Mouse (Mus musculus): ENCODE results near the gene Psmb6. TPM values are rescaled to one million over a fixed set of nuclear protein-coding genes. Genes with fewer than 3 reads are reported as not detected.

Psmb6 gene
- polyA plus RNA-seq (2012; rRNA removed): 513 and 515 TPM in 2 replicates

DNA sequence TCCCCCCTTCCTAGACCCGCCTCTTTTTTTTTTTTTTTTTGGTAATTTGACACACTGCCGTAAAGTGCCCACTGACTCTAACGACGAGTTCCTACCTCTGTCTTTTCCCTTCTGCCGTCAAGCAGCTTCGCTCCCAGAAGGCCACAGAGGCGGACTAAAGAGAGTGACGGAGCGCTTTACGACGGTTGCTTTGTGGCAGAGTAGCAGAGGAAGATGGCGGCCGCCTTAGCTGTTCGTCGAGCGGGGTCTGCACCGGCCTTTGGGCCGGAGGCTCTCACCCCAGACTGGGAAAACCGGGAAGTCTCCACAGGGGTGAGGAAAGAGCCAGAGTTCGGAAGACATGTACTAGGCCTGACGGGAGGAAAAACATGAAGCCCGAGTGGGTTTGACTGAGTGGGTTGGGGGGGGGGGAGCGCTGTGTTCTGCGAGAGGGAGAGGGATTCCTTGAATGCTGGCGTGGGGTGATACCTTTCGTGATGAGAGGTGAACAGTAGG is at the start of gene Psmb6:
Gene Psmb6 (plus strand): TSS at position 184 of the 495 bp plus-strand sequence.

DNA sequence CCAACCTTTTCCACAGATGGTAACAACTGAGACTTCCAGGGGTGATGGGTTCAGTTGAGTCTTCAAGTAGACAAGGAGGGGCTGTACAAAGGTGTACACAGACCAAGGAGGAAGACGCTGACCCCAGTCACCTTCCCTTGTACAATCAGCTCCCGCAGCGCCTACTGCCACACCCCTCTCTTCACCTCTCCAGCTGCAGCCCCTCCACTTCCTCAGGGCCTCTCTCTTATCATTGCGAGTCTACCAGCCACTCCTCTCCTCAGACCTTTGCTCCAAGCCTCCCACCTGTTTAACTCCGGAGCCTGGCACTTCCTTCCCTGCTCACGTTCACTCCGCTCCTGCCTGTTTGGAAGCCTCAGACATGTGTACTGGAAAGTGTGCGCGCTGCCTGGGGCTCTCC is 20.2 kb upstream of the Psmb6 start, which contains the start of gene Tm4sf5:
Gene Tm4sf5 (plus strand): TSS at position 275 of the 400 bp plus-strand sequence.

DNA sequence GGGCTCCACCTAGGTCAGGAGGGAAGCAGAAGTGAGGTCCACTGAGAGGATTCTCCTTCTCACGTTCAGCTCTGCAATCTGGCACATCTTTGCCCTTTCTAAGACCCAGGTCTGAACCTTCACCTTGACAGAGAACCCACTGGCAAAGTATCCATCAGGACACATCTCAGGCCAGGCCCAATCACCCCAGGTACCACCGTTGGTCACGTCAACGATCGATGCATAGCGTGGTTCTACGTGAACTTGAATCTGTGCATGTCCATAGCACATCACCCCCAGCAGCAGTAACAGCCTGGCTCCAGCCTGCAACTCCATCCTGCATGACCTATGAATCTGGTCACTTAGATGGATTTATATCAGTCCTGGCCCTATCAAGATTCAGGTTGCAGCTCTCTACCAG is 10.9 kb upstream of the Psmb6 start, which contains the start of gene Vmo1:
Gene Vmo1 (minus strand): TSS at position 329 of the 400 bp plus-strand sequence.

DNA sequence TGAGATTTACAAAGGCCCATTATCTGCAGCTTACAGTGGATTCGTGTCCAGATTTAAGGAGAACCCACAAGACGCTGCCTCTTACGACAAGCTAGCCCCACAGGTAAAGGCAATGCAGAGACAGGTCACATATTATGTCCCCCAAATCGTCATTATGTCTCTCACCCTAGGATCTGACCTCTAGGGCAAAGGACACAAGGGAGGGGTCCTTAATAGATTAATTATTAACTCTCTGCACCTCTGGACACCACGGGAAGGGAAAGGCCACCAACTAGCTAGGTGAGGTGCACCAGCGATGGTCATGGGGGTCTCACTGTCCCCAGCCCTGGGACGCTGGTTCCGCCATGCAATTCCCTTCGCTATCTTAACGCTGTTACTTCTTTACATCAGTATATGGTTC is 6.2 kb upstream of the Psmb6 start, which contains the start of gene Gltpd2:
Gene Gltpd2 (plus strand): TSS at position 274 of the 400 bp plus-strand sequence.

DNA sequence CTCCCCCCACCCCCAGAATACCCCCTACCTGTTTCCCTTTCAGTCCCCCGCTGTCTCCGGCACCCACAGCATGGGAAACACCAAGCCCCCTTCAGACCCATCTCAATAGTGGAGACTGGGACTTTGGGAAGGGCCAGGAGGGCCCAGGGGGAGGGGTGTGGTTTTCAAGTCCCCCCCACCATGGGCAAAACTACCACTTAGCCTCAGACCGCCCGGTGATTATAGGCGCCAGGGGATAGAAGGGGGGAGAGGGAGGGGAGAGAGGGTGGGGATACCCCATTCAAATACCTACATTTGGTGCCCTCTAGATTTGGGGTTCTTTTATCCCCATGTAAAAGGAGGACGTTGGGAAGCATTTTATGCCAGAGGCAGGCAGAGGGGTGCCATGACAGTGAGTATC is 7.7 kb downstream of the Psmb6 start, which contains the start of gene Gm40193:
Gene Gm40193 (minus strand): TSS at position 101 of the 400 bp plus-strand sequence.

DNA sequence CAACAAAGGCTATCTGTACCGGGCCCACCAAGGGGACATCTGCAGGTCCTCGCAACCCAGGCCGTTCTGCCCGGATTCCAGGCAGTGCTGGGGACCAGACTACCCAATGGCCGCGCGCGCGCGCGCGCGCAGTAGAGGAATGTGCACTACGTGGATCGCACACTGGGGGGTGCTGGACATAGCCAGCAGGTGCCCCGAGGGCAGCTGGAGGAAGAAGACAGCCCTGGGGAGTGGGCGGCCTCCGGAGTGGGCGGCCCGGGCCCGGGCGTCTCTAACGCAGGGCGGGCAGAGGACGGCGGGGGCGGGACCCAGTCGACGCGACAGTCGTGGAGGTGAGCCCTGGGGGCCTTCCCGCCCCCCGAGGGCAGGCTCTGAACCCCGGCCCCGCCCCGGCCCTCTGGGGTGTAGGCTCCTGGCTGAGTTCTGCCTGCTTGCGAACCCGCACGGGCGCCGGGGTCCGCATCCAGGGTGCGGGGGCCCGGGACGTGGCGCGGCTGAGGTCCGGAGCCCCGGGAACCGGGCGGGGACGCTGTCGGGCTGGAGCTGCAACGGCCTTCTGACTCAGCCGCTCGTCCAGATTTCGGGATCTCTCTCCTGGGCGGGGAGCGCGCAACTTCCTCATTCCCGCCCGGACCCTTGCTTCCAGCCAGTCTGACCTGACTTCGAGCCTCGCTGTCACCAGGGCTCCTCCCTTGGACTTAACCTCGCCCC is 14.9 kb downstream of the Psmb6 start, which contains the start of gene Pld2:
Gene Pld2 (plus strand): TSS at position 188 of the 711 bp plus-strand sequence.

DNA sequence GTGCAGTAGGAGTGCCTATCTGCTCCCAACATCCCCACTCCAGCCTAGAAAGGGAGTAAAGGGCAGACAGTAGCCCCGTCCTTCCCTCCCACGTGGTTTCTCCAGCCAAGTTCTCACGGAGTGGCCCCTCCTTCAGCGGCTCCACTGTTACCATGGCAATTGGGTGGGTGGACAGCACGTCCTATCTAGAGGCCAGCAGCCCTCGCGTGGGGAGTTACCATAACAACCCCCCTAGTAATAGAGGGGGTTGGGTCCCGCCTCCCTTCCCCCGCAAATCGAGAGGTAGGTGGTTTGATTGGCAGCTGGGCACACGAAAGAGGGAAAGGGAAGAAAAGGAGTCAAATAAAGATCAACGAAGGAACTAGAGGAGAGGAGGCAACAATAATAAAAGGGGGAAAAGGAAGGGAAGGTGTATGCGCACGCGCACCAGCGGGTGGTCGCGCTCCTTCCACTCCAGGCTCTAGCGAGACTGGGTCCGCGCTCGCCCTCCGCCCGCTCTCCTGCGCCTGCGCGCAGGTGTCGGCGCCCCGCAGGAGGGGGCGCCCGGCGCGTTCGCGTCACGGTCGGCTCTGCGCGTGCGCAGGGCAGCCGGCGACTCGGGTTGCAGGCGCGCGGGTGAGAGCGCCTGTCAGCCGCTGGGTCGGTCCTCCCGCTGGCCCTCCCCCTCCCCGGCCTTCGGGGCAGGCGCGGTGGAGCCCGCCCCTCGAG is 37.3 kb downstream of the Psmb6 start, which contains the start of gene Mink1:
Gene Mink1 (plus strand): TSS at position 595 of the 708 bp plus-strand sequence.

Other genes starting within 250 kb of the Psmb6 start
- 0.13 TPM in 1 of 2 replicates, not detected in the other for gene Alox12e, start 202.7 kb upstream of the Psmb6 start, polyA plus RNA-seq (2012; rRNA removed)
- gene Alox15, start 173.3 kb upstream of the Psmb6 start, polyA plus RNA-seq (2012; rRNA removed): 0.07 and 0.18 TPM in 2 replicates
- gene Pelp1, start 115.3 kb upstream of the Psmb6 start, polyA plus RNA-seq (2012; rRNA removed): 32.2 and 32.3 TPM in 2 replicates
- 81.0 and 83.3 TPM in 2 replicates for gene Arrb2, start 92.7 kb upstream of the Psmb6 start, polyA plus RNA-seq (2012; rRNA removed)
- 40.6 and 42.1 TPM in 2 replicates for gene Med11, start 73.4 kb upstream of the Psmb6 start, polyA plus RNA-seq (2012; rRNA removed)
- gene Zmynd15, start 65.9 kb upstream of the Psmb6 start, polyA plus RNA-seq (2012; rRNA removed): 1.5 TPM in 2 replicates
- 3.5 and 5.7 TPM in 2 replicates for gene Cxcl16, start 65.4 kb upstream of the Psmb6 start, polyA plus RNA-seq (2012; rRNA removed)
- gene Tm4sf5, start 20.1 kb upstream of the Psmb6 start, polyA plus RNA-seq (2012; rRNA removed): 1.5 and 1.7 TPM in 2 replicates
- gene Vmo1, start 10.8 kb upstream of the Psmb6 start, polyA plus RNA-seq (2012; rRNA removed): 0.15 and 0.31 TPM in 2 replicates
- gene Gltpd2, start 6.2 kb upstream of the Psmb6 start, polyA plus RNA-seq (2012; rRNA removed): 0.09 TPM in 1 of 2 replicates, not detected in the other
- gene Gm40193, start 7.6 kb downstream of the Psmb6 start, polyA plus RNA-seq (2012; rRNA removed): not detected in 2 replicates
- 16.6 and 22.4 TPM in 2 replicates for gene Pld2, start 14.7 kb downstream of the Psmb6 start, polyA plus RNA-seq (2012; rRNA removed)
- 89.5 and 96.5 TPM in 2 replicates for gene Mink1, start 37.5 kb downstream of the Psmb6 start, polyA plus RNA-seq (2012; rRNA removed)
- not detected in 2 replicates for gene 4930544D05Rik, start 90.5 kb downstream of the Psmb6 start, polyA plus RNA-seq (2012; rRNA removed)
- gene Chrne, start 93.8 kb downstream of the Psmb6 start, polyA plus RNA-seq (2012; rRNA removed): 0.14 and 0.19 TPM in 2 replicates
- gene Gp1ba, start 113.8 kb downstream of the Psmb6 start, polyA plus RNA-seq (2012; rRNA removed): 0.18 and 0.19 TPM in 2 replicates
- gene Rnf167, start 121.9 kb downstream of the Psmb6 start, polyA plus RNA-seq (2012; rRNA removed): 103 and 104 TPM in 2 replicates
- gene Slc25a11, start 122.1 kb downstream of the Psmb6 start, polyA plus RNA-seq (2012; rRNA removed): 125 and 126 TPM in 2 replicates
- 401 and 499 TPM in 2 replicates for gene Pfn1, start 129.3 kb downstream of the Psmb6 start, polyA plus RNA-seq (2012; rRNA removed)
- 31.2 and 39.5 TPM in 2 replicates for gene Eno3, start 131.8 kb downstream of the Psmb6 start, polyA plus RNA-seq (2012; rRNA removed)
- 75.6 and 96.1 TPM in 2 replicates for gene Spag7, start 144.0 kb downstream of the Psmb6 start, polyA plus RNA-seq (2012; rRNA removed)
- gene Camta2, start 162.7 kb downstream of the Psmb6 start, polyA plus RNA-seq (2012; rRNA removed): 19.0 and 22.5 TPM in 2 replicates
- 0.65 and 0.72 TPM in 2 replicates for gene Inca1, start 174.8 kb downstream of the Psmb6 start, polyA plus RNA-seq (2012; rRNA removed)
- gene Kif1c, start 175.2 kb downstream of the Psmb6 start, polyA plus RNA-seq (2012; rRNA removed): 19.6 and 25.0 TPM in 2 replicates
- gene Zfp3, start 238.8 kb downstream of the Psmb6 start, polyA plus RNA-seq (2012; rRNA removed): 7.2 and 7.3 TPM in 2 replicates

Data from central nervous system, embryonic 14 days (tissue).